Mouse (Mus musculus) frontal cortex, postnatal 14 days (tissue): ENCODE data around the gene Inka2.
"Not testable (repeated sequence)": the region's sequence is repeated elsewhere in the genome, so short reads cannot be mapped to it uniquely, and the experiment has no call there.

Source experiments
- DNase-seq, 2 experiments: peaks; one replicate each; pipeline ENCODE4 v3.0.0; 2022; ENCODE audit warnings: low spot score in 2 of 2

The Inka2 gene

DNA sequence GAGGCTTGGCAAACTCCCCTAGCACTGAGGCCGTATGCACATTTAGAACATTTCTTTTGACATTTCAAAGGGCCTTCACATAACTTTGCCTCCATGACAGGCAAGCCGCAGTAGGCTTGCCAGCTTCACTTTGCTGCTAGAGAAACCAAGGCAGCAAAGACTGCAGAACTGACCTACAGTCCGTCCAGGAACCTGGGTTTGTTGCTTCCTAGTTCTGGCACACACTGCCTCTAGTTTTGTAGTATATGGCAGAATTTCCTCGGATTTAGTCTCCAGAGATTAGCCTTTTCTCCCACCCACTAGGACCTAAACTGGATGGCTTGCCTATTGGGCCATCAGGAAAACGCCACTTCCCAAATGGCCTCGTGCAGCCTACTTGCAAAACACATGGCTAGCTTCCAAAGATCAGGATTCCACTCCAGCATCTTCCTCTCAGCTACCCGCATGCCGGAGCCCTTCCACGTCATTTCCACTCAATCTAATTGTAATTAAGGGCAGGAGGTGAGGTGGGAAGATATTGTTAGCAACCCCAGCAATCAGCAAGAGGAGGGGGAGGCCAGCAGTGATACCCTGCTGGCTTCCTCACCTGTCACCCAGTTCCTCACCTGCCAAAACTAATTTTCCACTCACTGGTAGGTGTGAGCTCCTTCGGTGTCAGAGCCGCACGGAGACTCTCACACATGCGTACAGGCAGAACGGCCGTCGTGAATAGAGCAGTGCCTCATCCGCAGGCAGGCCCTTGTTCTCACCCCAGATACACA, 7.8 kb upstream of the Inka2 start:
- DNase-seq, result no peak

- no peak for DNase-seq
Observed at GRCm38 (mm10) chr3:105697148-105697441, 7.3 kb upstream of the Inka2 start.

GRCm38 (mm10) chr3:105698311-105698710, 6.1 kb upstream of the Inka2 start:
- DNase-seq, result no peak

DNA sequence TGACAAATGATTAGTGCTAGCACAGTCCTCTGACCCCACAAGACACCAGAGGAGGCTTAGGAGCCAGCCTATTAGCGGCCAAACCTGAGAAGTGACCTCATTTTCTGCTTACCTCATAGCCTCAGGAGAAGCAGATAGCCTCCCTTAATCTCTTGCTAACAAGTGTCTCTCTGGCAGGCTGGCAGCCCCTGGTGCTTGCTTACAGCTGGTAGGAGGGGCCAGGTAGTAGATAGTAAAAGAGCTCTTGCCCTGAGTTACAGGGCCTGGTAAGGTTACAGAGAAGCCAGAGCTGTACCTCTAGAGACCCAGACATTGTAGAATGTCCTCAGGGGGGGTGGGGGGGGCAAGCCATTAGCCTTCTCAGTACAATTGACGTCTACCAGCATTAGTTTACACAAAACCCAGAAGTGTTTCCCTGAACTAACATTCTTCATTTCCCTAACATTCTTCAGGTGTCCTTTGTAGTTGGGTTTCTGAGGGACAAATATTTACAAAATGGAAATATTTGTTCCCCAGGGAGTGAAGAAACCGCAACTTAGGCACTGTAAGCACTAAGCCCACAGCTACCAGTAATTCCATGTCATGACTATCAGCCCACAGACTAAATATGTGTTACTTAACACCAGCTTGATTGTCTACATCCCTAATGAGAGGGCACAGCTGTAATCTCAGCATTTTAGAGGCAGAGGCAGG, 5.0 kb upstream of the Inka2 start:
- no peak for DNase-seq

DNA sequence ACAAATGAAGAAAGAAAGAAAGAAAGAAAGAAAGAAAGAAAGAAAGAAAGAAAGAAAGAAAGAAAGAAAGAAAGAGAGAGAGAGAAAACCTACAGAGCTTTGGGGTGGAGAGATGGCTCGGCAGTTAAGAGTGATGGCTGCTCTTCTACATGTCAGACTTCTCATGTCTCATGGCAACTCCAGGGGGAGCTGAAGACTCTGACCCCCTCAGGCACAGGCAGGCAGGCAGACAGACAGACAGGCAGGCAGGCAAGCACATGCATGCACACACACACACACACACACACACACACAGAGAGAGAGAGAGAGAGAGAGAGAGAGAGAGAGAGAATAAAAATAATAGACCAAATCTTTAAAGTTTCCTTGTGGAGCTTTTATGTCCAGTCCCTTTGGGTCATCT, 3.6 kb upstream of the Inka2 start:
- not testable (repeated sequence) for DNase-seq

DNA sequence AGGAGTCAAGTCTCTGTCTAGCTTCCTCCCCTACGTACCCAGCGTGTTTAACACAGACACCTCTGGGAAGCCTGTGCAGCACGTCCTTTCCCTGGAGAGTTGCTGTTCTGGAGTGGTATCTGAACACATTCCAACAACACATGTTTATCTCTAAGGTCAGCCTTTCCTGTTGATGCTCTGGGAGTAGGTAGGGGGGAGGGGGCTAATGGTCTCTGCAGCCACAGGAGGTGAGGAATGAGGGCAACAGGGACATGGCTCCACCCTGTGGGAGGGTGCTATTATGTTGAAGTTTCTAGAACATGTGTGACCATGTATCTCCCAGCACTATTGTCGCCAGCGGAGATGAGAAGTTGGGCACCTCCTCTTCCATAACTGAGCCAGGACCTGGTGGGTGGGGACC, 3.0 kb upstream of the Inka2 start:
- DNase-seq, result no peak

DNA sequence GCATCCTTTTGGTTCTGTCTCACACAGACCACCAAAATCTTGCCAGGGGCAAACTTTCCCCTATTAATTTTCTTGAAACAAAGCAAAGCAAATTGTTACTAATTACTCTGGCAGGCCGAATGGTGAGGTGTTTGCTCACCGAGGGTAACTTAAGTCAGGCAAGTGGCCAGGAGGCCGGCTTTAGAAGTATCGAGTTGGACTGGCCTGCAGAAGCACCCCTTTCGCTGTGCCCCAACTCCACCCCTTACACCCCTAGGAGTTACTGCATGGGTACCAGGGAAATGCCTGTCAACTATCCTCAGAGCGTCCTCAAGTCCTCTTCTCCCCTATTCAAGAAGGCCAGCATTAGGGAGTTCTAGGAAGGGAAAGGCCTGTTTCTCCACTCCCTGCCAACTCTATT, 828 bp upstream of the Inka2 start:
- no peak for DNase-seq

GRCm38 (mm10) chr3:105705061-105705549, 706 bp downstream of the Inka2 start:
- DNase-seq, result no peak

GRCm38 (mm10) chr3:105705561-105705960, 1.2 kb downstream of the Inka2 start:
- no peak for DNase-seq

- DNase-seq, result no peak
Observed at GRCm38 (mm10) chr3:105706366-105707020, 2.1 kb downstream of the Inka2 start.

DNA sequence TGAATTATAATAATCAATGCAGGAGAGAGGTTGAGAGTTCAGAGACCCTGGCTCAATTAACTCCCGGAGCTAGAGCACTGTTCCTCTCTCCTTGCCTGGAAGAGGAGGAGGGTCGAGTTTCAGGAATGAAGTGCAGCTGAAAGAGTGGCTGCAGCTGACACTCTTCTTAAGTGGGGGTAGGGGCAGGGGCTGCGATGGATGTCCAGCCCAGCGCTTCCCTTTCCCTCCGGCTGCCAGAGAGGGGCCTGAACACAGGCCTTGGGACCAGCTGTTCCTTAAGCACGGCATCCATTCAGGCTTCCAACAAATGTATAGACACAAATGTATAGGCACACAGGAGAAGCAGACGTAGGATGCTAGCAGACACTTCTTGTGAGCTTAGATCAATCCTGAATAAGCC, 3.2 kb downstream of the Inka2 start:
- DNase-seq, result no peak

DNA sequence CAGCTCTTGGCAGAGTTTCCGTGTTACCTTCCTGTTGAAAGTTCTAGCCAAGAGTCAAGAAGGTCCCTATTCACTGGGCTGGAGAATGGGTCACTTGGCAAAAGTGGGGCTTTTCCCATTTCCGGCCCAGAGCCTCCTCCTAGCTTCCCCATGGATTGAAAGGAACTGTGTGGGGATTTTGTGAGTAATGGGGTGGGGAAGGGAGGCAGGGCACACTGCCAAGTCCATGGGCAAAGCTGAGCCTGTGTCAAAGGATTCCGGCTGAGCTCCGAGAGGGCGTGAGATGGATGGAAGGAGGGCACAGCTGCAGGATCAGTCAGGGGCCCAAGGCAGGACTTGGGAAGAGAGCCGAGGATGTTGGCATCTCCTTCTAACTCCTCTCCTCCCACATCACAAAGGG, 5.8 kb downstream of the Inka2 start:
- DNase-seq, result no peak

DNA sequence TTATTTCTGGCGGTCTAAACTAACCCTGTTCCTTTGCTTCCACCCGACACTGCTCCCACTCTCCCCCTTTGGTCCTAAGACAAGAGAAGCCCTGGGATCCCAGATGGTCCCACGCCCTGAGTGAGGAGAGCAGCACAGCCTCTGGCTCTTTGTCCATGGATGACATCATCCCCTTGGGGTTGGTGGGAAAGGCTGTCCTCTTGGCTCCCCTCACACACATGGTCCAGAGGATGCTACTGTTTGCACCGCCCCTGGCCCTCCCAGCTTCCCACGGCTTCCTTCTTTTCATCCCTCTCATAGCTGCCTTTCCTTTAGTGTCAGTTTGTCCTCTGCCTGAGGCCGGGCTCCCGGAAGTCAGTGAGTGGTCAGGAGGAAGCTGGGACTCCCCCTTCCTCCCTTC, 7.3 kb downstream of the Inka2 start:
- no peak for DNase-seq

DNA sequence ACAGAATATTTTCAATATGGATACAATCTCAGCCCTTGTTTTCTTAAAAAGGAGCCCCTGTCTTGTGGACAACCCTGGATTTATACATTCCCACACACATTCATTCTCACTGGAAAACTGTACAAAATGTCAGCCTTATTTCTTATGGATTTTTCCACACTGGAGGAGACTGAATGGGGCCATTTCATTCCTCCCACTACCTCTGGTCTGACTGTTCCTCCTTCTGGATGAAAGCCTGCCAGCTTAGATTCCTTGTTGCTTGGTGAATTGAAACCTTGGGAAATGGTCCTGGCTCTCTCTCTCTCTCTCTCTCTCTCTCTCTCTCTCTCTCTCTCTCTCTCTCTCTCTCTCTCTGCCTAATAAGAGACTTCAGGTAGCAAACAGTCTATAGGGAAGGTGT, 8.4 kb downstream of the Inka2 start:
- no peak for DNase-seq

GRCm38 (mm10) chr3:105714091-105714819, 9.9 kb downstream of the Inka2 start:
- no peak for DNase-seq

DNA sequence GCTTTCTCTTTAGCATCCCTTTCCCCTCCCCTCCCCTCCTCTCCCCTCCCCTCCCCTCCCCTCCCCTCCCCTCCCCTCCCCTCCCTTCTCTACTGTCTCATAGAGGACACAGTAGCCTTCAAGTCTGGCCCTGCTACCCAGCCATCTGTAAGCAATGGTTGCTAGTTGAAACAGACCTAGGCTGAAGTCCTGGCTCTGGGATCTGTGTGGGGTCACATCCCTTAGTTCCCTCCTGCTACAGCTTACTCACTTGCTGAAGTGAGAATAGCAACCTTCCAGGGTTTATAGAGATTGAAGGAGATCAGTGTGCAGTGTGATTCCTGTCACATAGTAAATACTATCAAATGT, 10.4 kb downstream of the Inka2 start:
- DNase-seq, result no peak

DNA sequence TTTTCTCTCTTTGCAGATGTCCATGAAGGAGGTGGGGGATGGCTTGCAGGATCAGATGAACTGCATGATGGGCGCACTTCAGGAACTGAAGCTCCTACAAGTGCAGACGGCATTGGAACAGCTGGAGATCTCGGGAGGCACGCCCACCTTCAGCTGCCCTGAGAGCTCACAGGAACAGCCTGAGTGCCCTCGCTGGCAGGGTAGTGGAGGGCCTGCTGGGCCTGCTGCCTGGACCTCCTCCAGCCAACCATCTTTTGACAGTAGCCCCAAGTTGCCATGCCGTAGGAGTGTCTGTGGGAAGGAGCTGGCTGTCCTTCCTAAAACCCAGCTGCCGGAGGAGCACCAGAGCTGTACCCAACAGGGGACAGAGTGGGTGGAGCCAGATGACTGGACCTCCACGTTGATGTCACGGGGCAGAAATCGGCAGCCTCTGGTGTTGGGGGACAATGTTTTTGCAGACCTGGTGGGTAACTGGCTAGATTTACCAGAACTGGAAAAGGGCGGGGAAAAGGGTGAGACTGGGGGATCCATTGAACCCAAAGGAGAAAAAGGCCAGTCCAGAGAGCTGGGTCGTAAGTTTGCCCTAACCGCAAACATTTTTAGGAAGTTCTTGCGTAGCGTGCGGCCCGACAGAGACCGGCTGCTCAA, 12.1 kb downstream of the Inka2 start:
- no peak for DNase-seq

DNA sequence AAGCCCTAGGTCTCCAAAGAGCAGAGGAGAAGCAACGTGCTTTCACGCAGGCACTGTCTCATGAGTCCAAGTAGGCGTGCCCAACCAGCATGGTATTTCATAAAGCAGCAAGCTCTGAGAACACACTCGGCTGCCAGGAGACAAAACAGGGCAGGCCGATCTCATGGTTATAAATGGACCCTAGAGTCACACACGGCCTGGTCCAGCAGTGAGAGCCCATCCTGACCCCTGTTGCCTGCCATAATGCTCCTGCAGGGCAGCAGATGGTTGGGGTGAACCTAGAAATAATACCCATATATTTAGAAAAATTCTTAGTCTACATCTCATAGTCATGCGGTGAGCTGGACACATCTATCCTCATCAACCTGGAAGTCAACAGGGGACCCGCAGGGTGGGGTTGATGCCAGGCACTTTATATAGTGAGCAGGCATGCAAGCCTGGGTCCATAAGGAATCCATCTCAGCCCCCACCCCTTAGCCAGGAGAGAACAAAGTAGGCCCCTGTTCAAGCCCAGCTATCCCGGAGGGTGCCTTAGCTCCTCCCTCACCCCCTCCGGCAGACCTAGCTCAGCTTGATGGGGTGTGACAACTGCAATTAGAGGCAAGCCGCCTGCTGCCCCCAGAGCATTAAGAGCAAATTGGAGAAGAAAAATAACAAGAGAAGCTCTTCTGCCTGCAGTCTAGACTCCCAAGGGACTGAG, 13.6 kb downstream of the Inka2 start:
- no peak for DNase-seq

- DNase-seq, result no peak
Observed at GRCm38 (mm10) chr3:105718746-105719145, 14.3 kb downstream of the Inka2 start.

GRCm38 (mm10) chr3:105719979-105720378, 15.6 kb downstream of the Inka2 start:
- peak in 1 of 2 experiments; percentile 34 for DNase-seq

DNA sequence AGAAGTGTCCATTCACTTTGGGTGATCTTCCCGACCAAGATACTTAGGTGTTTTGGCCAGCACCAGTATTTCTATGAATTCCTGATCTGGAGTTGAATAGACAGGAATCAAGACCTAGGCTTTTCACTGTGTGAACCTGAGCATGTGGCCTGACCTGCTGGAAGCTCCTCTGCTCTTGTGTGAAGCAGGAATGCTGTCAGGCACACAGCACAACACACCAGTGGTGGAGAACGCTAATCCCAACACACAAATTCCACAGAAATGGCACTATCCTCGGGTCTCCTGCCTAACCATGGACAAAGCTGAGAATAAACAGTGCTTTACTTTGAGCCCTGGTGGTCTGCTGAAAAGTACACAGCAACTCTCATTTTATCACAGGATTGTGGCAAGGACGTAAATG, 16.1 kb downstream of the Inka2 start:
- no peak for DNase-seq
